Mouse (Mus musculus) hindbrain, embryonic 14.5 days (tissue): ENCODE measurements at regions not wholly inside any gene's neighbourhood (a gene's known extent, or its start where the extent isn't known, plus 50 kb on each side); places are given as distances from the start of the nearest gene placed in this dataset.

Experiments
- ATAC-seq: fragments of 200-750 bp; cut with Nextera tagmentation; 2 replicates; pipeline ENCODE4 v1.8.0; 2017; ENCODE audit warnings: moderate number of reproducible peaks, mild to moderate bottlenecking, moderate TSS enrichment, moderate library complexity; ENCODE audit not compliant: low FRiP score
- DNase-seq: peaks from one replicate; pipeline ENCODE4 v3.0.0-alpha.2; 2015; ENCODE audit warnings: low spot score
- H3K27ac ChIP-seq: fragments of 300-500 bp; sonication (generic); 2 replicates; pipeline ENCODE4 v1.5.1; 2014; ENCODE audit warnings: mild to moderate bottlenecking, moderate library complexity
- H3K27me3 ChIP-seq: fragments of 300-500 bp; sonication (generic); 2 replicates; pipeline ENCODE4 v1.6.1; 2014; ENCODE audit warnings: mild to moderate bottlenecking, low read length, mixed read lengths; ENCODE audit not compliant: control insufficient read depth, insufficient read depth
- H3K36me3 ChIP-seq: fragments of 300-500 bp; sonication (generic); replicated peaks from 2 replicates; pipeline ENCODE4 v1.6.1; 2014; ENCODE audit not compliant: control insufficient read depth, insufficient read depth
- H3K4me1 ChIP-seq: fragments of 300-500 bp; sonication (generic); replicated peaks from 2 replicates; pipeline ENCODE4 v1.6.1; 2014; ENCODE audit warnings: antibody characterized with exemption, low read length, mixed read lengths; ENCODE audit not compliant: control insufficient read depth, insufficient read depth
- H3K4me2 ChIP-seq: fragments of 300-500 bp; sonication (generic); replicated peaks from 2 replicates; pipeline ENCODE4 v1.6.1; 2014; ENCODE audit warnings: mild to moderate bottlenecking, moderate library complexity
- H3K4me3 ChIP-seq: fragments of 300-500 bp; sonication (generic); replicated peaks from 2 replicates; pipeline ENCODE4 v1.5.1; 2014; ENCODE audit warnings: mild to moderate bottlenecking, low read length
- H3K9ac ChIP-seq: fragments of 300-500 bp; sonication (generic); 2 replicates; pipeline ENCODE4 v1.6.1; 2014
- H3K9me3 ChIP-seq: fragments of 300-500 bp; sonication (generic); 2 replicates; pipeline ENCODE4 v1.6.1; 2016; ENCODE audit warnings: low read length; ENCODE audit not compliant: control insufficient read depth
- WGBS: fragments of 180-500 bp; shearing (Covaris S2); extraction: QIAGEN DNeasy Blood & Tissue Kit; methylation state at CpG from one replicate; pipeline ENCODE4 v1.1.7; 2014; 5-methylcytosine and 5-hydroxymethylcytosine counted together

DNA sequence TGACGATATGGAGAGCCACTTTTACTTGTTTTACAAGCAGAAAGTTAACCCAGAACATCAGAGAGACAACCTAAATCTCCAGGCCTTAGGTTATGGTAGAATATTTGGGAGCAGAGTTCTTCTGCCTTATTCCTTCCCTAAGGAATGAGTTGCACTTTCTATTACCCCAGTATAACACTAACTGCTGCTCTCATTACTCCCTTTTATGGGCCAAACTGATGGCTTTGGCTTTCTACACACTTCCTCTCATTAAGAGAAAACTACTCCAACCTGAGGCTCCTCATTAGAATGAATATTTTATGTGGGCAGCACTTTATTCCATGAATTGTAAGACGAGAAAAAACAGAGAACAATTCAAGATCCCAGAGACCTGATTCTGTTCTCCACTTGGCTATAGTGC lies 289.0 kb upstream of the Tnc start:
- WGBS = 71% methylated on average over 2 of the region's 2 CpGs
- Histone ChIP-seq H3K27ac (no peak overlapping the region), H3K4me1 (no peaks in the 10 kb centered on the region), H3K9me3 (no peaks in the 10 kb centered on the region), H3K4me3 (no peak overlapping the region), H3K36me3 (no peaks in the 10 kb centered on the region), H3K27me3 (no peaks in the 10 kb centered on the region), H3K9ac (no peak overlapping the region), H3K4me2 (no peak overlapping the region)
- ATAC-seq (no peak), DNase-seq (no peak)

DNA sequence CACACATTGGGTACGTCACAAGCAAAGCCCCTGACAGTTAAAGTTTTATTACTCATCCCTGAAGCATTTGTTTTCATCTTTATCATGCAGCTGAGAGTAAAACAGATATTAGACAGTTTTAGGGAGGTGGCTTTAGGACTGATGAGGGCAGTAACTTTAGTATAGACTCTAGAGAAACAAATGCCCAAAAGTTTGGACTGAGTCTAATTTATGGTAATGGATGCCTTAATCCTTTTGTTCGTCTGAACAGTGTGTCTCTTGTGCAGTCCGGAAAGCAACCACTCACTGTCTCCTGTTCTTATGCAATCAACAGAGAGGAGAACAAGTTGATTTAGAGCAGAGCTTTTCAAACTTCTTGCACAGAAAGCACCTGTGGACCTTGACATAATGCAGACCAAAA lies 283.4 kb upstream of the Tnc start:
- Histone ChIP-seq H3K9ac (no peak overlapping the region), H3K4me1 (no peaks in the 10 kb centered on the region), H3K36me3 (no peaks in the 10 kb centered on the region), H3K9me3 (no peaks in the 10 kb centered on the region), H3K4me2 (no peak overlapping the region), H3K4me3 (no peak overlapping the region), H3K27ac (no peak overlapping the region), H3K27me3 (no peaks in the 10 kb centered on the region)
- ATAC-seq (0 out of 2 replicates have a peak, but pooled peaks have one; percentile 37), DNase-seq (no peak)
- WGBS = 31% methylated on average over 3 of the region's 3 CpGs

DNA sequence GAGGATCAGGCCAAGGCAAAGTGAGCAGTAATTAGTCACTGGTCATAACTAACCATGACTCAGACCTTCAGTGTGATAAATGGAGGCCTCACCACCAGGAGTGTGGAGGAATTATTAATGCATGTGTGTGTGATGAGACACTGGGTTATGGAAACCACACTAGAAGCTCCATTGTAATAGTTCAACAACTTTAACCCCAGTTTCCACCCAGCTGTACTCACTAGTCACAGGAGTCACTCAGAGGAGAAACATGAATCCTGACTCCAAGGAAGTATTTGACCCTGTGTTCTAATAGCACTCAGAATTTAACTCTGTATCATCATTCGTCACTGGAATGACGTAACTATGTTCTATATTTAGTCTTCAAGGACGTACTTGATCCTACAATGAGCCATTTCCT lies 277.6 kb upstream of the Tnc start:
- no peak overlapping the region for H3K9ac ChIP-seq
- DNase-seq = no peak
- H3K4me1 ChIP-seq = no peaks in the 10 kb centered on the region
- no peak overlapping the region for H3K27ac ChIP-seq
- 81% methylated on average over 3 of the region's 3 CpGs for WGBS
- ATAC-seq = no peak
- H3K4me3 ChIP-seq = no peak overlapping the region
- no peaks in the 10 kb centered on the region for H3K9me3 ChIP-seq
- H3K4me2 ChIP-seq = no peak overlapping the region
- H3K36me3 ChIP-seq = no peaks in the 10 kb centered on the region
- no peaks in the 10 kb centered on the region for H3K27me3 ChIP-seq

DNA sequence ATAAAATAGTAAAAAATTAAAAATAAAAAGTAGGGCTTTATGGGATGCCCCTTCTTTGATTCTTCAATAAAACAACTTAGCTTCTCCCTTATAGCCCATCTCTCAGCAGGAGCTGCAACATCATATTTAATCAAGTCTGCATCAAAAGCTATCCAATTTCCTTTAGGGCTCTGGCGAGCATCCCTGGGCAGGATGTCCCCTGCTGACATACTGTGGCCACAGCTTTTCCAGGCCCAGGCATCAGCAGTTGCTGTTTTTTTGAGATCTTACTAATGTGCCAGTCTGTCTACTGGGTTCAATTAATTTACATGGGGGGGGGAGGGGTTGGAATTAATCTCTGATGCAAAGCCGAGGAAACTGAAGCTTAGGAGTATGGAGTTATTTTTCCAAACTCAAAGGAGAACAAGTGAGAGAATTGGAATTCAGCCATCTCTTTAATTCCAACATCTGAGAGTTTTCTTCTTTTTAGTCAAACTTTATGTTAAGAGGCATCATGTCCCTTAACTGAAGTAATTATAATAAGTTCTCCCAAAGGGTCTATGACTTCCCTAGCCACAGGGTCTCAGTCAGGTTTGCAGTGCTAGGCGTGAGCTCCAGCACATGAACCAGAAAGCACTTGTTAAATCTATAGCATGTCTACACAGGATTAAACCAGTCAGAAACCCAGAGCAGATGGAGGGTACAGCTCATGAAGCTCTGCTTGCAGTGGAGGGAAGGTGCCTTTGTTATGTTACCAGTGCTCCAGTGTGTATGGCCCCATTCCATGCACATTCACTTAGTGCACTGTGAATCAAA lies 269.9 kb upstream of the Tnc start:
- WGBS = 67% methylated on average over 3 of the region's 3 CpGs
- no peak for DNase-seq
- Histone ChIP-seq H3K27me3 (no peaks in the 10 kb centered on the region), H3K4me3 (no peak overlapping the region), H3K36me3 (no peaks in the 10 kb centered on the region), H3K9me3 (no peaks in the 10 kb centered on the region), H3K9ac (no peak overlapping the region), H3K4me2 (no peak overlapping the region), H3K4me1 (no peaks in the 10 kb centered on the region), H3K27ac (no peak overlapping the region)
- ATAC-seq = peak; percentile 24; the same call in 1 of the 2 replicates

DNA sequence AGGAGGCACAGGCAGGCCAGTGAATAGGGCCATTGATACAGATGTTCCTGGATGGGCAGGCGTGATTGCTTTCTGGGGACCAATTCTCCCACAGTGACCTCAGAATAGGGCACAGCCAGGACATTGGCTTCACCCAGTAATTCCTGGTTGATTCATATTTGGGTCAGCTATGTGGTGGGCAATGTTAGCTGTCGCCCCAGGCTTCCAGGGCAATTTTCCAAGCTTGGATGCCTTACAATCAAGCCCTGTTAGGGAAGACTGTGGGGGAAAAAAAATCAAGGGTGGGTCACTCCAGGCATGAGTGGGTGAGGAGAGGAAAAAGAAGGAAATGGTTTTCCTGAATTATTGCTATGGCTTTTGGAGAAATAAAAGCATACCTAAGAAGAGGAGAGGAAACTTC lies 250.1 kb upstream of the Tnc start:
- DNase-seq (peak; percentile 17), ATAC-seq (no peak)
- WGBS = 76% methylated on average over 2 of the region's 2 CpGs
- H3K4me2 ChIP-seq = no peak overlapping the region
- H3K4me1 ChIP-seq = no peaks in the 10 kb centered on the region
- no peaks in the 10 kb centered on the region for H3K27me3 ChIP-seq
- no peak overlapping the region for H3K27ac ChIP-seq
- H3K9me3 ChIP-seq = no peaks in the 10 kb centered on the region
- H3K36me3 ChIP-seq = no peaks in the 10 kb centered on the region
- no peak overlapping the region for H3K9ac ChIP-seq
- no peak overlapping the region for H3K4me3 ChIP-seq

DNA sequence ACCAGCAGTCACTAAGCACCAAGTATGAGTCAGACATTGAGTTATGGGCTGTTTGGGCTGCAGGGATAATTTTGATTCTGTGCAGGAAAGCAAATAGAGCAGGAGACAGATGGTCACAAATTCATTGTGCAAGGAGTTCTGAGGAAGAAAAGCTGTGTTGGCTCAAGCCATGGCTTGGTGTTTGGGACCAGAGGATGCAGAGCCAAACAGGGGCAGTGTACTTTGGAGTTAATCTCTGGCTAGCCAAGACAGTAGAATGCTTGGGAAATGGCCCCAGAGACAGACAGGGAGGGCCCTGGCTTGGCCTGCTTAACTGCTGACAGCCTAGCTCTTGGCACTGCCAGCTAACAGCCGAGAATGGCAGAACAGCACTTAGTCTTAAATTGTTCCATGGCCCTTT lies 235.7 kb upstream of the Tnc start:
- Histone ChIP-seq H3K27ac (no peak overlapping the region), H3K36me3 (no peaks in the 10 kb centered on the region), H3K4me2 (no peak overlapping the region), H3K9me3 (no peaks in the 10 kb centered on the region), H3K4me3 (no peak overlapping the region), H3K27me3 (no peaks in the 10 kb centered on the region), H3K4me1 (no peaks in the 10 kb centered on the region), H3K9ac (no peak overlapping the region)
- DNase-seq (no peak), ATAC-seq (no peak)
- WGBS = 57% methylated on average over 1 of the region's 1 CpGs

DNA sequence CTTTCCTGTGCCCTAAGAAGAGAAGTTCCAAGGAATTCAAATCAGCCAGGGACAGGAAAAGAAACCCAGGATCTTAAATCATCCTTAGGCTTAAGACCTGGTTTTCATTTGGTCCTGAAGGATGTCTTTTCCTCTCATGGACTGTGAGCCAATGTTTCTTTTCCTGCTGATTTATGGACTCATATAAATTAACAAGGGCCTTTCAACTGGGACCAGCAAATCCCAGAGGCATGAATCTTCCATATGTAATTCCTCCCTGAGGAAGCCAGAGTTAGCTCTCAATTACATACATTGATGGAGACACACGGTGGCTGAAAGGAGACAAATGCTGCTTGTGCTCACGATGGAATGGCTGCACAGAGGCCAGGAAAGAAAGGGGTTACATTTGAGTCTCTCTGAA lies 230.2 kb upstream of the Tnc start:
- ATAC-seq (no peak), DNase-seq (peak; percentile 23)
- H3K4me3 ChIP-seq = no peak overlapping the region
- no peak overlapping the region for H3K27ac ChIP-seq
- 28% methylated on average over 2 of the region's 2 CpGs for WGBS
- H3K4me1 ChIP-seq = no peaks in the 10 kb centered on the region
- H3K27me3 ChIP-seq = no peaks in the 10 kb centered on the region
- no peak overlapping the region for H3K4me2 ChIP-seq
- no peak overlapping the region for H3K9ac ChIP-seq
- no peaks in the 10 kb centered on the region for H3K36me3 ChIP-seq
- H3K9me3 ChIP-seq = no peaks in the 10 kb centered on the region

DNA sequence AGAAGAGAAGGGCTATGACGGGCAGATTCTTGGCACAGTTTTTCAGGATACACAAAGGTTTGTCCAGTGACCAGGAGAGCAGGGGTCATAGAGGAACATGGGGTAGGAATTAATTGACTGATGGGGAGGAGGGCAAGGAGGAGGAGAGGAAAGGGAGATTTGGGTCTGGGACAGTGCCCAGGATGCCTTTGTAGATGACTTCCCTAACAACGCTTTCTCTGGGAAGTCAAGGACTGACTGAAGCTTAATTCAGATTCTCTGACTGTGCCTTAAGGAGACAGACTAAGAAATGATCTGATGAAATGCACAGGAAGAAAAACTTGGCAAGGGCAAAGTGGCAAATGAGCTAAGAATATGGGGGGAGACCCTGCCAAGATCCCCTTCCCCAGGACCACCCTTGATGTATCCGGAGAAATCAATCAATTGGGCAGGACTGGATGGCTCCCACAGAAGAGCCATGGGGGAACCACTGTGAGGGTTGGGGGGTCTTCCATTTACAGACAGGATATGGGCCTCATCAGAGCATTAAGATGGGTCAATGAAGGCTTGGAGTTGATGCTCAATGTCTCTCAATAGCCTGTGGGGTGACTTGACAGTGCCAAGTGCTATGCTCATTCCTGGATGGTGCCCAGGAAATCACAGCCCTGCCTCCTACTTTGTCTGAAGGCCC lies 227.6 kb upstream of the Tnc start:
- DNase-seq (no peak), ATAC-seq (peak; percentile 89)
- no peak overlapping the region for H3K4me2 ChIP-seq
- no peaks in the 10 kb centered on the region for H3K9me3 ChIP-seq
- no peaks in the 10 kb centered on the region for H3K4me1 ChIP-seq
- H3K27me3 ChIP-seq = no peaks in the 10 kb centered on the region
- no peak overlapping the region for H3K4me3 ChIP-seq
- 75% methylated on average over 3 of the region's 3 CpGs for WGBS
- H3K9ac ChIP-seq = no peak overlapping the region
- H3K27ac ChIP-seq = no peak overlapping the region
- no peaks in the 10 kb centered on the region for H3K36me3 ChIP-seq

DNA sequence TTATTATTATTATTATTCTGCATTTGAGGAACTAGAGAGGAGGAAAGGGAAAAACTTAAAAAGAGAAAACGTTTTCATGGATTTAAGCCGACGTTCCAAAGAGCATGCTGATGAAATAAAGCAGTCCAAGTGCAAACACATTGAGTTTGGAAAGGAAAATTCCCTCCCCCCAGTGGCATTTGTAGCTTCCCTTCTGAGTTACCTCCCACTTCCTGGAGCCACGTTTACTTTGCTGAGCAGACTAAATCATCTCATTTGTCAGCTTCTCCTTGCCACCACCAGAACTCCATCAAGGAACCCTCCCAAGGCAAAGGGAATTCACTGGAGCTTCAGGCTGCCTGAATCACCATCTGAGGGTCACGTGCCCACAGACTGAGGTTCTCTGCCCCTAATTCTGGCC lies 223.0 kb upstream of the Tnc start:
- H3K4me3 ChIP-seq = no peak overlapping the region

More for the DNA sequence above, 223.0 kb upstream of the Tnc start:
- ATAC-seq = no peak
- Histone ChIP-seq H3K4me2 (no peak overlapping the region), H3K9me3 (no peaks in the 10 kb centered on the region), H3K36me3 (no peaks in the 10 kb centered on the region), H3K27me3 (no peaks in the 10 kb centered on the region), H3K27ac (no peak overlapping the region), H3K9ac (no peak overlapping the region), H3K4me1 (no peaks in the 10 kb centered on the region)
- 73% methylated on average over 5 of the region's 5 CpGs for WGBS
- no peak for DNase-seq
